Comparison of ENCODE assay signal across 8 mouse cellular contexts in the genomic region with DNA sequence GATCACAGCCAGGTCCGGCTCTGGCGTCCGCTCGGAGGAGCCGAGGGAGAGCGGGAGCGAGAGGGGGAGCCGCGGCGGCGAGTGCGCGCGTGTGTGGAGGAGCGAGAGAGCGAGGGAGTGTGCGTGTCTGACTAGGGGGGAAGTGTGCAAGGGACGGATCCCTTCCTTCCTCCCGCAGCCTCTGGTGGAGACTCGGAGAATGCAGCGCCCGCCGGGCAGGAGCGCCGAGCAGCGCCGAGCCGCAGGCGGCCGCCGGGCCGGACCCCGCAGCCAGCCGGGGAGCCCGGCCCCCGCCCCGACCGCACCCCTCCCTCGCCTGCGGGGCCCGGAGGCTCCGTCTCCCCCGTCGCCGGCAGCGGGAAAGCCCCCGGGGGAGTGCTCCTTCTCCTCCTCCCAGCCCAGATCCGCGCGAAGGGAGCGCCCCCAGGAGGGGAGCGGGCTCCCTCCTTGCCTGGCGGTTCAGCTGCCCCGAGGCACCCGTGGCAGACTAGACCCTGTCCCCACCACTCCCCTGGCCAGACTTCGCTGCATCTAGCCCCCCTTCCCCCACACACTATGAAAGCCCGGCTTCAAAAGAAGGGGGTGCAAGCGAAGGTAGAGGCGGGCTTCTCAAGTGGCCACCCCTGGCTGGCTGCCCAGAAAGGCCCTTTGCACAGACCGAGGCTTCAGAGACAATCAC. TPM values are rescaled to one million over a fixed set of nuclear protein-coding genes. Genes with fewer than 3 reads are reported as not detected.
DNase-seq lines count a peak whose midpoint lies in the region; ATAC-seq and TF ChIP-seq lines count a peak whose summit lies in the region.

A gene (minus strand): TSS at position 241 of the 679 bp plus-strand sequence.

- 2% methylated on average over 53 of the region's 60 CpGs for WGBS in spleen, adult 2 months
- under 1% methylated on average over 30 of the region's 60 CpGs for WGBS in embryonic facial prominence, embryonic 12.5 days
- 0% methylated on average over 43 of the region's 60 CpGs for WGBS in kidney, embryonic 15.5 days
- under 1% methylated on average over 50 of the region's 60 CpGs for WGBS in limb, embryonic 12.5 days
- under 1% methylated on average over 51 of the region's 60 CpGs for WGBS in midbrain, embryonic 11.5 days

- H3K27me3 ChIP-seq in spleen, adult 2 months (ENCODE audit: control insufficient read depth, insufficient read depth, low read length) = peaks cover 20% of the 10 kb centered on the region
- H3K27me3 ChIP-seq in embryonic facial prominence, embryonic 12.5 days = peaks cover 98% of the 10 kb centered on the region
- peaks cover 98% of the 10 kb centered on the region for H3K27me3 ChIP-seq in kidney, embryonic 15.5 days
- peaks cover 99% of the 10 kb centered on the region for H3K27me3 ChIP-seq in limb, embryonic 12.5 days
- H3K27me3 ChIP-seq in midbrain, embryonic 11.5 days (ENCODE audit: control insufficient read depth, insufficient read depth, low read length) = peaks cover 57% of the 10 kb centered on the region

- peak; percentile 68 for ATAC-seq in embryonic facial prominence, embryonic 12.5 days (ENCODE audit: insufficient number of reproducible peaks, insufficient read depth, low FRiP score, low TSS enrichment)
- ATAC-seq in kidney, embryonic 15.5 days (replicated peaks; ENCODE audit: low FRiP score) = peak; percentile 67
- ATAC-seq in limb, embryonic 12.5 days (ENCODE audit: insufficient number of reproducible peaks, insufficient read depth, low FRiP score, low TSS enrichment, low read depth) = peak; percentile 21
- peak; percentile 85 for ATAC-seq in midbrain, embryonic 11.5 days (ENCODE audit: low FRiP score)

- peaks cover 6% of the 10 kb centered on the region; the same call in 1 of the 2 replicates for H3K4me1 ChIP-seq in spleen, adult 2 months (ENCODE audit: control insufficient read depth, insufficient read depth, insufficient read length)
- peaks cover 21% of the 10 kb centered on the region; the same call in 1 of the 2 replicates for H3K4me1 ChIP-seq in embryonic facial prominence, embryonic 12.5 days
- peaks cover 50% of the 10 kb centered on the region for H3K4me1 ChIP-seq in kidney, embryonic 15.5 days
- H3K4me1 ChIP-seq in limb, embryonic 12.5 days (replicated peaks) = peaks cover 25% of the 10 kb centered on the region
- peaks cover 23% of the 10 kb centered on the region for H3K4me1 ChIP-seq in midbrain, embryonic 11.5 days (ENCODE audit: control insufficient read depth, insufficient read depth, low read length)

- H3K4me3 ChIP-seq in spleen, adult 2 months (ENCODE audit: extremely low read depth, insufficient read depth, insufficient read length) = peak within 1 kb of the TSS; percentile 35; the same call in 1 of the 2 replicates
- peak within 1 kb of the TSS; percentile 60 for H3K4me3 ChIP-seq in embryonic facial prominence, embryonic 12.5 days
- peak within 1 kb of the TSS; percentile 63 for H3K4me3 ChIP-seq in kidney, embryonic 15.5 days (replicated peaks)
- peak within 1 kb of the TSS; percentile 57 for H3K4me3 ChIP-seq in limb, embryonic 12.5 days (replicated peaks)
- H3K4me3 ChIP-seq in midbrain, embryonic 11.5 days (ENCODE audit: low read depth, low read length) = peak within 1 kb of the TSS; percentile 60

- H3K4me2 ChIP-seq in embryonic facial prominence, embryonic 12.5 days (replicated peaks) = peak within 1 kb of the TSS; percentile 98
- H3K4me2 ChIP-seq in kidney, embryonic 15.5 days = peak within 1 kb of the TSS; percentile 98
- H3K4me2 ChIP-seq in limb, embryonic 12.5 days = peak within 1 kb of the TSS; percentile 99
- peak within 1 kb of the TSS; percentile 82 for H3K4me2 ChIP-seq in midbrain, embryonic 11.5 days

- H3K9ac ChIP-seq in embryonic facial prominence, embryonic 12.5 days = peak within 1 kb of the TSS; percentile 63
- peak within 1 kb of the TSS; percentile 50 for H3K9ac ChIP-seq in kidney, embryonic 15.5 days
- H3K9ac ChIP-seq in limb, embryonic 12.5 days (replicated peaks) = peak within 1 kb of the TSS; percentile 59
- H3K9ac ChIP-seq in midbrain, embryonic 11.5 days (ENCODE audit: low read length) = peak within 1 kb of the TSS; percentile 83

- no peak for DNase-seq in spleen, adult 2 months (ENCODE audit: low read depth in 1 of 2, low spot score in 2 of 2)
- no peak for DNase-seq in spleen, adult 12 weeks (ENCODE audit: low spot score)
- DNase-seq in heart, adult 9 months (ENCODE audit: low spot score in 2 of 2) = peak; percentile 5 to 16
- DNase-seq in midbrain, embryonic 11.5 days (ENCODE audit: low spot score, missing footprints) = peak; percentile 96
- DNase-seq in right cerebral cortex, postnatal 4 days = peak; percentile 81

- no peak within 1 kb of the TSS for H3K27ac ChIP-seq in spleen, adult 2 months (ENCODE audit: insufficient read depth, low read length)
- H3K27ac ChIP-seq in embryonic facial prominence, embryonic 12.5 days = no peak within 1 kb of the TSS
- no peak within 1 kb of the TSS for H3K27ac ChIP-seq in kidney, embryonic 15.5 days
- H3K27ac ChIP-seq in limb, embryonic 12.5 days = no peak within 1 kb of the TSS
- peak within 1 kb of the TSS; percentile 33; the same call in 1 of the 2 replicates for H3K27ac ChIP-seq in midbrain, embryonic 11.5 days (ENCODE audit: low read depth, low read length)

- no peaks in the 10 kb centered on the region for H3K36me3 ChIP-seq in spleen, adult 2 months (ENCODE audit: control insufficient read depth, insufficient read depth, low read length)
- no peaks in the 10 kb centered on the region for H3K36me3 ChIP-seq in embryonic facial prominence, embryonic 12.5 days
- H3K36me3 ChIP-seq in kidney, embryonic 15.5 days = no peaks in the 10 kb centered on the region
- no peaks in the 10 kb centered on the region for H3K36me3 ChIP-seq in limb, embryonic 12.5 days
- no peaks in the 10 kb centered on the region for H3K36me3 ChIP-seq in midbrain, embryonic 11.5 days (ENCODE audit: control insufficient read depth, insufficient read depth, low read length)

- 0 out of 2 replicates have a peak, but pooled peaks have one; percentile 8 for TF ChIP-seq CTCF in spleen, adult 2 months (IDR thresholded peaks at IDR 0.05; ENCODE audit: extremely low read depth, insufficient read depth, insufficient read length, insufficient replicate concordance)

- no peak for TF ChIP-seq POLR2A in spleen, adult 2 months (IDR thresholded peaks at IDR 0.05; ENCODE audit: low read depth, low read length)

- H3K9me3 ChIP-seq in embryonic facial prominence, embryonic 12.5 days = no peaks in the 10 kb centered on the region
- H3K9me3 ChIP-seq in kidney, embryonic 15.5 days (replicated peaks) = no peaks in the 10 kb centered on the region
- no peaks in the 10 kb centered on the region for H3K9me3 ChIP-seq in limb, embryonic 12.5 days
- H3K9me3 ChIP-seq in midbrain, embryonic 11.5 days (ENCODE audit: control insufficient read depth, low read length) = no peaks in the 10 kb centered on the region

RNA-seq across cellular contexts. Expression of the gene that starts here (rescaled TPM):
- polyA plus RNA-seq in spleen, adult 2 months (2012; rRNA removed) = 1.3 and 1.6 TPM in 2 replicates
- polyA plus RNA-seq in embryonic facial prominence, embryonic 12.5 days (2016; fragmentation: Nextera tagmentation; extraction: Ambion mirVana) = 1.4 and 1.9 TPM in 2 replicates
- 0.78 and 1.1 TPM in 2 replicates for polyA plus RNA-seq in kidney, embryonic 15.5 days (2015; fragmentation: Nextera tagmentation; extraction: Ambion mirVana)
- 0.90 and 1.9 TPM in 2 replicates for polyA plus RNA-seq in limb, embryonic 12.5 days (2016; fragmentation: Nextera tagmentation; extraction: Ambion mirVana)
- 4.8 and 6.4 TPM in 2 replicates for polyA plus RNA-seq in midbrain, embryonic 11.5 days (2014; fragmentation: Nextera tagmentation; extraction: Ambion mirVana)

Comparison
In these comparisons a context has a peak if more than half of its experiments do, and no peak if none do; other contexts are left out.
1. DNase-seq: peak in heart, adult 9 months (2 of 2), midbrain, embryonic 11.5 days (single experiment) and right cerebral cortex, postnatal 4 days (single experiment); none in spleen, adult 2 months (0 of 2) and spleen, adult 12 weeks (single experiment).
2. ATAC-seq: peak in every context shown above with its lines; median percentile 85 in midbrain, embryonic 11.5 days; 68 in embryonic facial prominence, embryonic 12.5 days; 67 in kidney, embryonic 15.5 days; 21 in limb, embryonic 12.5 days.
3. Peak in every context shown above with its lines, with median percentiles within 50 percentile points of each other: H3K4me3 ChIP-seq, H3K4me2 ChIP-seq and H3K9ac ChIP-seq.